Mouse (Mus musculus) heart, embryonic 14.5 days (tissue): ENCODE measurements at regions not wholly inside any gene's neighbourhood (a gene's known extent, or its start where the extent isn't known, plus 50 kb on each side); places are given as distances from the start of the nearest gene placed in this dataset.

ENCODE experiments used
- ATAC-seq: fragments of 200-750 bp; cut with Nextera tagmentation; 2 replicates; pipeline ENCODE4 v1.8.0; 2017; ENCODE audit warnings: low read depth, moderate TSS enrichment; ENCODE audit not compliant: insufficient number of reproducible peaks, insufficient read depth, low FRiP score
- H3K27ac ChIP-seq, 2 experiments: fragments of 200-500 bp in 1 of 2; fragments of 300-500 bp in 1 of 2; sonication (generic) in 1 of 2; replicated peaks in 1 of 2; 2 replicates each; pipeline ENCODE4 v1.5.1; 2012 to 2014; ENCODE audit warnings: low read depth in 2 of 2, low read length in 2 of 2, control low read depth in 1 of 2, mild to moderate bottlenecking in 1 of 2, mixed read lengths in 1 of 2; ENCODE audit not compliant: control insufficient read depth in 1 of 2, insufficient read depth in 1 of 2
- H3K27me3 ChIP-seq: fragments of 300-500 bp; sonication (generic); 2 replicates; pipeline ENCODE4 v1.6.1; 2014; ENCODE audit warnings: mild to moderate bottlenecking, low read length, control low read depth; ENCODE audit not compliant: control insufficient read depth, insufficient read depth
- H3K36me3 ChIP-seq: fragments of 300-500 bp; sonication (generic); 2 replicates; pipeline ENCODE4 v1.6.1; 2014; ENCODE audit warnings: mild to moderate bottlenecking, control low read depth, low read length, mixed read lengths; ENCODE audit not compliant: control insufficient read depth, insufficient read depth
- H3K4me1 ChIP-seq, 2 experiments: fragments of 200-500 bp in 1 of 2; fragments of 300-500 bp in 1 of 2; sonication (generic) in 1 of 2; 2 replicates each; pipeline ENCODE4 v1.6.1; 2012 to 2014; ENCODE audit warnings: low read length in 2 of 2, control low read depth in 1 of 2, mixed read lengths in 1 of 2; ENCODE audit not compliant: control insufficient read depth in 2 of 2, insufficient read depth in 2 of 2
- H3K4me2 ChIP-seq: fragments of 300-500 bp; sonication (generic); 2 replicates; pipeline ENCODE4 v1.6.1; 2014; ENCODE audit warnings: mild to moderate bottlenecking, low read length
- H3K4me3 ChIP-seq, 2 experiments: fragments of 200-500 bp in 1 of 2; fragments of 300-500 bp in 1 of 2; sonication (generic) in 1 of 2; 2 replicates each; pipeline ENCODE4 v1.5.1; 2012 to 2014; ENCODE audit warnings: low read length in 2 of 2, mild to moderate bottlenecking in 2 of 2, control low read depth in 1 of 2, low read depth in 1 of 2, moderate library complexity in 1 of 2; ENCODE audit not compliant: control insufficient read depth in 1 of 2, insufficient read depth in 1 of 2
- H3K9ac ChIP-seq: fragments of 300-500 bp; sonication (generic); 2 replicates; pipeline ENCODE4 v1.6.1; 2014; ENCODE audit warnings: mild to moderate bottlenecking, low read length
- H3K9me3 ChIP-seq: fragments of 300-500 bp; sonication (generic); 2 replicates; pipeline ENCODE4 v1.6.1; 2016; ENCODE audit warnings: low read length, control low read depth; ENCODE audit not compliant: control insufficient read depth
- WGBS: fragments of 180-500 bp; shearing (Covaris S2); extraction: QIAGEN DNeasy Blood & Tissue Kit; methylation state at CpG from one replicate; pipeline ENCODE4 v1.1.7; 2014; 5-methylcytosine and 5-hydroxymethylcytosine counted together

- H3K27ac ChIP-seq: no peak overlapping the region
- H3K27me3 ChIP-seq: peaks cover 4% of the 10 kb centered on the region; the same call in 1 of the 2 replicates
- no peak overlapping the region for H3K4me2 ChIP-seq
- H3K4me1 ChIP-seq: no peaks in the 10 kb centered on the region; a peak in 1 of 4 replicates
- WGBS: 77% methylated on average over 13 of the region's 13 CpGs
- no peak for ATAC-seq
- no peaks in the 10 kb centered on the region for H3K9me3 ChIP-seq
- H3K36me3 ChIP-seq: no peaks in the 10 kb centered on the region
- H3K9ac ChIP-seq: no peak overlapping the region
- H3K4me3 ChIP-seq: no peak overlapping the region
These were observed 188.2 kb downstream of the Uaca start for GRCm38 (mm10) chr9:60982383-60983085.

GRCm38 (mm10) chr9:60983246-60983645 lies 188.9 kb downstream of the Uaca start:
- no peaks in the 10 kb centered on the region; a peak in 1 of 4 replicates for H3K4me1 ChIP-seq
- no peak overlapping the region for H3K9ac ChIP-seq
- 64% methylated on average over 5 of the region's 5 CpGs for WGBS
- no peak for ATAC-seq
- H3K36me3 ChIP-seq: no peaks in the 10 kb centered on the region
- H3K4me2 ChIP-seq: no peak overlapping the region
- no peaks in the 10 kb centered on the region for H3K9me3 ChIP-seq
- peaks cover 4% of the 10 kb centered on the region; the same call in 1 of the 2 replicates for H3K27me3 ChIP-seq
- no peak overlapping the region for H3K27ac ChIP-seq
- H3K4me3 ChIP-seq: no peak overlapping the region

- Histone ChIP-seq H3K27me3 (no peaks in the 10 kb centered on the region), H3K36me3 (no peaks in the 10 kb centered on the region), H3K4me1 (peaks cover 0 to 4% of the 10 kb centered on the region in 2 experiments; a peak in 1 of 4 replicates), H3K4me2 (no peak overlapping the region), H3K9me3 (no peaks in the 10 kb centered on the region), H3K4me3 (no peak overlapping the region), H3K27ac (no peak overlapping the region), H3K9ac (no peak overlapping the region)
- whole genome bisulfite sequencing: 51% methylated on average over 4 of the region's 4 CpGs
- ATAC-seq: no peak
These were observed 193.8 kb downstream of the Uaca start for GRCm38 (mm10) chr9:60988113-60988512.

- no peak for ATAC-seq
- no peak overlapping the region for H3K27ac ChIP-seq
- 28% methylated on average over 13 of the region's 13 CpGs for WGBS
These were observed 195.5 kb downstream of the Uaca start for GRCm38 (mm10) chr9:60989670-60990391.

GRCm38 (mm10) chr9:60991509-60991908 lies 197.2 kb downstream of the Uaca start:
- H3K27ac ChIP-seq: no peak overlapping the region
- 68% methylated on average over 5 of the region's 5 CpGs for WGBS
- no peak for ATAC-seq

More at GRCm38 (mm10) chr9:60989670-60990391, 195.5 kb downstream of the Uaca start:
- no peak overlapping the region for H3K9ac ChIP-seq
- no peaks in the 10 kb centered on the region; the same call in 1 of the 2 replicates for H3K27me3 ChIP-seq
- H3K4me3 ChIP-seq: no peak overlapping the region
- no peaks in the 10 kb centered on the region for H3K9me3 ChIP-seq
- no peaks in the 10 kb centered on the region for H3K36me3 ChIP-seq
- peaks cover 0 to 4% of the 10 kb centered on the region in 2 experiments; a peak in 1 of 4 replicates for H3K4me1 ChIP-seq
- H3K4me2 ChIP-seq: peak overlapping the region; percentile 11; the same call in 1 of the 2 replicates

GRCm38 (mm10) chr9:60993661-60994060 lies 199.3 kb downstream of the Uaca start:
- no peak overlapping the region for H3K4me3 ChIP-seq
- no peak for ATAC-seq
- no peaks in the 10 kb centered on the region for H3K9me3 ChIP-seq
- no peaks in the 10 kb centered on the region; the same call in none of the 2 replicates for H3K27me3 ChIP-seq
- H3K4me1 ChIP-seq: peaks cover 5 to 9% of the 10 kb centered on the region in 2 experiments; a peak in 3 of 4 replicates
- no peak overlapping the region for H3K27ac ChIP-seq
- no peak overlapping the region for H3K9ac ChIP-seq
- WGBS: 83% methylated on average over 8 of the region's 8 CpGs
- no peak overlapping the region for H3K4me2 ChIP-seq
- no peaks in the 10 kb centered on the region for H3K36me3 ChIP-seq

More at GRCm38 (mm10) chr9:60991509-60991908, 197.2 kb downstream of the Uaca start:
- Histone ChIP-seq H3K4me3 (no peak overlapping the region), H3K27me3 (no peaks in the 10 kb centered on the region; the same call in 1 of the 2 replicates), H3K9ac (no peak overlapping the region), H3K36me3 (no peaks in the 10 kb centered on the region), H3K9me3 (no peaks in the 10 kb centered on the region), H3K4me1 (peaks cover 5 to 9% of the 10 kb centered on the region in 2 experiments; a peak in 3 of 4 replicates), H3K4me2 (no peak overlapping the region)

GRCm38 (mm10) chr9:60995096-60995495 lies 200.8 kb downstream of the Uaca start:
- H3K36me3 ChIP-seq: no peaks in the 10 kb centered on the region
- WGBS: 20% methylated on average over 6 of the region's 6 CpGs
- ATAC-seq: no peak
- H3K4me3 ChIP-seq: no peak overlapping the region
- H3K9me3 ChIP-seq: no peaks in the 10 kb centered on the region
- no peaks in the 10 kb centered on the region; the same call in none of the 2 replicates for H3K27me3 ChIP-seq
- 0 out of 2 replicates have a peak overlapping the region, but pooled peaks have one; percentile 6 for H3K4me2 ChIP-seq
- H3K27ac ChIP-seq: no peak overlapping the region
- no peak overlapping the region for H3K9ac ChIP-seq
- H3K4me1 ChIP-seq: peaks cover 5% of the 10 kb centered on the region in 2 experiments; a peak in 3 of 4 replicates
